Mouse (Mus musculus): ENCODE results near the gene Eif2s3x.
"Not testable (repeated sequence)": the region's sequence is repeated elsewhere in the genome, so short reads cannot be mapped to it uniquely, and the experiment has no call there.

Gene Eif2s3x

GRCm38 (mm10) chrX:94212597-94213321, at the start of gene Eif2s3x:
TSS of gene Eif2s3x (minus strand) at chrX:94212862.
- DNase-seq, result peak; percentile 82

GRCm38 (mm10) chrX:94235601-94236000, 22.9 kb upstream of the Eif2s3x start:
- no peak for DNase-seq

- DNase-seq, result peak; percentile 9
Observed at GRCm38 (mm10) chrX:94235190-94235555, 22.5 kb upstream of the Eif2s3x start.

GRCm38 (mm10) chrX:94234532-94235189, 22.0 kb upstream of the Eif2s3x start, which contains the start of gene Klhl15:
TSS of gene Klhl15 (plus strand) at chrX:94234599.
- DNase-seq, result peak; percentile 78

DNA sequence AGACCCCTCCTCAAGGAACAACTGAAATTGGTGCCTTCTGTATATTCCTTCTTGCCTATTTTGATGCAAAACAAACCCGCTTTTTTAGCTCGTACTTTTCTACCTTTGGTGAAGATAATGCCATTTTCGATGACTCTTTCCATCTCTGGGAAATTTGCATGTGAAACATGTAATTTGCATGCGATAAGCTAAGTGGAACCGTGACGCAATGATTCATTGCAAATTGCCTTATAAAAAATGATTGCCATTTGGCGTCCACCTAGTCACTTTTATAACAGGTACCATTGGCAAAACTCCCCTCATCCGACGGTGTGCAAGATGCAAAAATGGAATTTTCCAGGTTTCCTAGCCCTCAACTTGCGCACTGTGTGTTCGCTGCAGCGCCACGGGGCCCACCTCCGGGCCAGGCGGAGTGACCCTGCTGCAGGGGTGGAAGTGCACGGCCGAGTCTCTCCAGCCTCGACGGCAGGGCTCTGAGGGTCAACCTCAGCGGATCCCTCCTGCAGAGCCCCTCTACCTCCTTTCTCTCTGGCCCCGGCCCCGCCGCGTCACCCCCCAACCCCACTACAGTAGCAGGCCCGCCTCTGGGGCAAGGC, 21.4 kb upstream of the Eif2s3x start:
- DNase-seq, result no peak

- no peak for DNase-seq
Observed at GRCm38 (mm10) chrX:94233432-94233831, 20.8 kb upstream of the Eif2s3x start.

DNA sequence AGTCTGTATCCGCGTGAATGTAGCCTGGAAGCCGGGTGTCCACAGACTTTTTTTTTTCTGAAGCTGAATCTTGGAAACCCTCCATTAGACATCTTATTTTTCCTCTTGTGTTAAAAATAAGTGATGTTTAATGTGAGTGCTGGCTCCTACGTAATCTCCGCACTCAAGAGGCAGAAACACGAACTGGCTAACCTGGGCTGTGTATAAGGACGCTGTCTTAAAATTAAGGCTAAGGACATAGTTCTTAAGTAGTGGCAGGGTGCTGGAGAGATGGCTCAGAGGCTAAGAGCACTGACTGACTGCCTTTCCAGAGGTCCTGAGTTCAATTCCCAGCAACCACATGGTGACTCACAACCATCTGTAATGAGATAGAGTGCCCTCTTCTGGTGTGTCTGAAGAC, 722 bp upstream of the Eif2s3x start:
- peak; percentile 0 for DNase-seq

DNA sequence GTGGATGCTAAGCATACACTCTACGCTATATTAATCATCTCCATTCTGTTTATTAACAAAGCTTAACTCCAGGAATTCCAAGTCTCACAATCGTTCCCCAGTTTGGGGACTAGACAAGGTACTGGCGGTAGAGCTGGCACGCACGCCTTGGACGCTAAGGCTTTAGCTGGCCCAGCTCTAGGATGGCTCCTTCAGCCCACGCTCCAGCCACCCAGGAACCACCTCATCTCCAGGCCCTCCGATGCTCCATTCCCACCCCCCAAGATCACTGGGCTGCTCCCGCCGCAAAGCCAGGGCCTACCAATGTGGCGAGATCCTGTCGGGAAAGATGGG, 432 bp downstream of the Eif2s3x start:
- no peak for DNase-seq

GRCm38 (mm10) chrX:94197789-94198188, 14.9 kb downstream of the Eif2s3x start:
- no peak for DNase-seq

GRCm38 (mm10) chrX:94193901-94194300, 18.8 kb downstream of the Eif2s3x start:
- not testable (repeated sequence) for DNase-seq

- no peak for DNase-seq
Observed at GRCm38 (mm10) chrX:94185156-94185555, 27.5 kb downstream of the Eif2s3x start.

- DNase-seq, result no peak
Observed at GRCm38 (mm10) chrX:94183814-94184213, 28.8 kb downstream of the Eif2s3x start.

DNA sequence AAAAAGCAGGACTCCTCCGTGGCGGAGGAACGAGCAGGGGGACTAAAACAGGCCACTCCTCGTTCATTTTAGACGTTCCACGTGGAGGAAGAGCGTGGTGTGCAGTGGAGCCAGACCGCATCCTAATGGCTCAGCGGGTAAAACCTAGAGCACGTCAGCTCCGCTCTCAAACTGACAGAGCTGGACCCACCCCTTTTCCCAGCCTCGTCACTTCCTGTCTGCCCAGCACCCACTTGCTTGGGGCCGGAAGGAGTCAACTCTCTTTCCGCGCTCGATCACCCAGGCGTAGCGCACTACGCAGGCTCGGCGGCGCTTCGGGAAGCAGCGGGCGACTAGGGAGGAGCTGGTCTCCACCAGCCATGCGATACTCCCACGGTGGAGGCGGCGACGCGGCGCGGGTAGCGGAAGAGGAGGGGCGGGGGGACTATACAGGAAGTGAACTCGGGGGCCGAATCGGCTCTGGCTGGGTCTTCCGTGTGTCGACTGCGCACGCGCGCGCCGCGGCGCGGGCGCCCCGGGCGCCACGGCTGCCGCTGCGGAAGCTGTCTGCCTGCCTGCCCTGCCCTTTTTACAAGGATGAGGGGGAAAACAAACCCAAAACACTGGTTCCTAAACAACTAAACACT, 34.8 kb downstream of the Eif2s3x start:
- DNase-seq, result peak; percentile 93

GRCm38 (mm10) chrX:94169348-94169747, 43.3 kb downstream of the Eif2s3x start:
- DNase-seq, result no peak

DNA sequence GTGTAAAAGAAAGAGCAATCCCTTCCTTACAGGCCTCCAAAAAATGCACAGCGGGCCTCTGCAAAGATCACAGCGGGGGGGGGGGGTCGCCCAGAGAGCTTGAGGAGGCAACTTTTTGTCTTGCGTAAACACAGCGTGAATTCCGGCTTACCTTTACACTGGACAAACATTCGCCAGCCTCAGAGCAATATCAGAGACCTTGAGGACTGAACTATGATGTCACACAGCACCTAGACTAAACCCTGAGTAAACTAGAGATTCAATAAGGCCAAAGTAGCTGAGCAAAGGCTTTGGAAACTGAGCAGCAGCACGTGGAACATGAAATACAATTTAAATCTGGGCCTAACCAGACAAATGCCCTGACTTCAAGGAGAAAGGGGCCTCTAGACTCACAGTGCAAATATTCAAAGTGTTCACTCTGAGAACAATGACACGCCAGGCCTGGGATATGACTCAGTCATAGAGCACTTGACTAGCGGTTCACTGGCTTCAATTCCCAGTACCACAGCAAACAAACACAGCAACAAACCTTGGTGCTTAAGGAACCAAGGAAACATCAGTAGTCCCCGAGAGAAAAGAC, 60.3 kb downstream of the Eif2s3x start:
- no peak for DNase-seq

DNA sequence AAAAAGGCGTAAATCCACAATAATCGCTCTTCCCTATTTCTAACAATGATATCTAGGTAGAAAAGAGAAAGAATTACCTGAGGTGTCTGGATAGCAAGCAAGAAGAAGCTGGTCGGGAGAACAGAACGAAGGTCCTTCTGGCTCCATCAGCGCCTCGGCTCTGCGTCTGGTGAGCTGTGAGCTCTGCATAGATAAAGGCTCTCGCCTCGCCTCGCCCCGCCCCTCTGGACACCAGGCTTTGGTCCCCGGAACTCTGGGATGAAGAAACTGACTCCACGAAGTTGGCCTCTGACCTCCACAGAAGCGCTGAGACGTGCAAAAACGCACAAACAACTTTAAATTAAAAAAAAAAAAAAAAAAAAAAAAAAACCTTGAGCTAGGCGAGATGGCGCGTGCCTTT, 62.2 kb downstream of the Eif2s3x start:
- DNase-seq, result no peak

- DNase-seq, result no peak
Observed at GRCm38 (mm10) chrX:94142004-94142771, 70.5 kb downstream of the Eif2s3x start.

DNA sequence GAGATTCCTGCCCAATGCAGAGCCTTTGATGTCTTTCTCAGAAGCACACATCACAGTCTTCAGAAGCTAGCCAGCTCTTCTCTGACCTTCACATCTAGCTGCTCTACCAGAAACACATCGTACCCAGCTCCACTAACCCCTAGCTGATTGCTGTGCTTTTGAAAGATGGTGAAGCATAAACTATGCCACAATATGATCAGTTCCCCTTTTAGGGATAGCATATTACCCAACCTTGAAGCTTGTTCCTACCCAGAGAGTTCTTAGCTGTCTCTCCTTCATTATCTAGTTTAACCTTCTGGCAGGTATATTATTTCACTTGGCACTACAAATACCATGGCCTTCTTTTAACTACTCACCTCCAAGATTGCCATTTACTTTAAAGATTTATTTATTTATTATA, 72.6 kb downstream of the Eif2s3x start:
- DNase-seq, result no peak
